Mouse (Mus musculus) lung, postnatal 0 days (tissue): ENCODE data around the gene Prrc2a.

Experiments
- CTCF ChIP-seq: IDR thresholded peaks from 2 replicates; pipeline ENCODE4 v1.5.1; 2016; ENCODE audit warnings: antibody characterized with exemption, mild to moderate bottlenecking
- EP300 ChIP-seq: IDR thresholded peaks from 2 replicates; pipeline ENCODE4 v1.6.1; 2016; ENCODE audit warnings: antibody characterized with exemption, mild to moderate bottlenecking, control low read depth

DNA sequence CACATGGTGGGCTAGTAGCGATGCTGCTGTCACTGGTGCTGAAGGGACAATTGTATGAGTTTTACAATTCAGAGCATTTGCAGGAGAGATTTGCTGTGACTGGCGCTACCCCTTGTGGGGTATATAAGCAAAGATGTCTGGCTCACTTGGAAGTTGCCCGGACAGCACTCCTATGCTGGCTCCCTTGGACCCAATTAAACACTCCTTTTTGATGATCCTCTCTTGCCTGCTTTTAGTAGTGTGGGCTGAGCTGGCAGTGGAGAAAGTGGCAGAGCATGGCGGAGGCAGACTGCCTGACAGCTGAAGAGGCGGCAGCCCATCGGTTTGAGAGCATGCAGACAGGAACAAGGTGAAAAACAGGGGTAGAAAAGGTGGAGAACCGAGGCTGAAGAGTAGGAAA, 3.1 kb upstream of the Prrc2a start:
- no peak for TF ChIP-seq CTCF
- no peak for TF ChIP-seq EP300
